Mouse (Mus musculus) thymus, adult 2 months (tissue): Measurements from ENCODE around the gene Twsg1. TPM values are rescaled to one million over a fixed set of nuclear protein-coding genes. Genes with fewer than 3 reads are reported as not detected.

Experiments
- DNase-seq: peaks from one replicate; pipeline ENCODE4 v3.0.0; 2021
- H3K27ac ChIP-seq: fragments of 200-500 bp; 2 replicates; pipeline ENCODE4 v1.5.1; 2012; ENCODE audit warnings: low read length, control low read depth; ENCODE audit not compliant: control insufficient read depth, insufficient read depth
- H3K27me3 ChIP-seq: fragments of 200-500 bp; 2 replicates; pipeline ENCODE4 v1.6.1; 2012; ENCODE audit warnings: mild to moderate bottlenecking, low read length, moderate library complexity, mixed read lengths; ENCODE audit not compliant: control insufficient read depth, insufficient read depth
- H3K36me3 ChIP-seq: fragments of 200-500 bp; 2 replicates; pipeline ENCODE4 v1.6.1; 2012; ENCODE audit warnings: mild to moderate bottlenecking, low read length, moderate library complexity; ENCODE audit not compliant: control insufficient read depth, insufficient read depth
- H3K4me1 ChIP-seq: fragments of 200-500 bp; replicated peaks from 2 replicates; pipeline ENCODE4 v1.6.1; 2012; ENCODE audit warnings: low read length; ENCODE audit not compliant: control insufficient read depth, insufficient read depth
- H3K4me3 ChIP-seq: fragments of 200-500 bp; 2 replicates; pipeline ENCODE4 v1.5.1; 2012; ENCODE audit warnings: mild to moderate bottlenecking, low read length, control low read depth, moderate library complexity; ENCODE audit not compliant: control insufficient read depth, insufficient read depth
- CTCF ChIP-seq: fragments of 200-500 bp; IDR thresholded peaks from 2 replicates; pipeline ENCODE4 v1.5.1; 2012; ENCODE audit warnings: mild to moderate bottlenecking, control low read depth, low read length, moderate library complexity, borderline replicate concordance; ENCODE audit not compliant: control insufficient read depth, poor library complexity, insufficient read depth; ENCODE audit errors: extremely low read depth
- POLR2A ChIP-seq: fragments of 200-500 bp; IDR thresholded peaks from 2 replicates; pipeline ENCODE4 v1.6.1; 2012; ENCODE audit warnings: mild to moderate bottlenecking, low read length, control low read depth, moderate library complexity; ENCODE audit not compliant: control insufficient read depth, poor library complexity, insufficient read depth; ENCODE audit errors: extremely low read depth
- WGBS: fragments of 180-500 bp; shearing (Covaris S2); methylation state at CpG from one replicate; pipeline ENCODE4 v1.1.7; 2018; 5-methylcytosine and 5-hydroxymethylcytosine counted together
- polyA plus RNA-seq: library from polyadenylated mRNA; depleted of rRNA; stranded (reverse); fragments of >200 nt; gene quantifications from 2 replicates; pipeline ENCODE4 v1.2.3, GENCODE M21; 2012

The Twsg1 gene
- polyA plus RNA-seq, 1 experiment: 35.2 TPM

DNA sequence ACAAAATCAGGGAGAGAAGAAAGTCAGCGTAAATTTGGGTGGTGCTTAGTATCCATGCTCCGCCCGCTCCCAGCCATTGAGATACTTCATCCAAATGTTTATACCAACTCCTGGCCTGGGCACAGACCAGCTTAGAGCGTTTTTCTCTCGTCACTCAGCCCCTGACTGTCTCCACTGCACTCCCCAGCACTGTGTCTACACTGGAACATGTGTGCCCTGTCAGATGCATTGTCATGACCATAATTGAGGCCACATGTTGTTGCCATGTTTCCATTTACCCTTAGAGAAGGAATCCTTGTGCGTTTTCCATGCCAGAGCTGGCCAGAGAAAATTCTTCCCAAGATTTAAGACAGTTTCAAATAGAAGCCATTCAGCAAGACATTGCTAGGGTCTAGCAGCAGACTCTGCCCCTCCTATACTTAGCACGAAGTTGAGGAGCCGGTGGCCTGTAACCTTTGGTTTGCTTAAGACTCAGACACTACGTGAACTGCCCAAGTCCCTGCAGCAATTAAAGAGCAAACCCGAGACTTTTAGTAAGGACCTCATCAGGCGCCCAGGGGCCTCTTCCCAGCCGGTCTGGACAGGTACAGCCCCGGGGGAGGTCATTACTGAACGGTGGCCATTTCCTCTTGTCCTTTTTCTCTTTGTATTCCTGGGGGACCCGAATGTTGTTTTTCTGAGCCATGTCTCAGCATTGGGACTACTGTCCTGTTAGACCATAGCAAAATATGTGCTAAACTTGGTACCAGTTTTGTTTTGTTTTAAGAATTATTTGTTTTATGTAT lies 39.5 kb downstream of the Twsg1 start:
- Histone ChIP-seq H3K4me1 (peaks cover 3% of the 10 kb centered on the region), H3K27me3 (no peaks in the 10 kb centered on the region), H3K36me3 (no peaks in the 10 kb centered on the region), H3K4me3 (no peak overlapping the region), H3K27ac (no peak overlapping the region)
- 94% methylated on average over 15 of the region's 15 CpGs for WGBS
- no peak for TF ChIP-seq POLR2A
- no peak for TF ChIP-seq CTCF
- DNase-seq: no peak

DNA sequence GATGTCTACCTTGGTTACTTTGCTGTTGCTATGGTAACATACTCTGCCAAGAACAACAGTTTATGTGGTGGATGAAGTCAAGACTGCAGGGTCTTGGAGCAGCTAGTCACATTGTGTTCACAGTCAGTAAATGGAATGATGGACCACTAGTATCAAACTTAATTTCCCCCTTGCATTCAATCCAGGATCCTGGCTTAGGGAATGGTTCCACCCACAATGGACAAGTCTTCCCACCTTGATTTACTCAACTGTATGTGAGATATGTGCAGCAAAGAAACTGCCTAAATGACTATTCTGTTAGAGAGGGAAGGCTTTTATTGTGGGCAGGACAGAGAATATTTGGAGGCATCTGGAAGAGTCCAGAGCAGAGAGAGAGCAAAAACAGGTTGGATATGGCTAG lies 42.8 kb downstream of the Twsg1 start:
- H3K27ac ChIP-seq: no peak overlapping the region
- H3K36me3 ChIP-seq: no peaks in the 10 kb centered on the region
- no peak for DNase-seq
- H3K4me3 ChIP-seq: no peak overlapping the region
- TF ChIP-seq POLR2A (no peak), CTCF (no peak)
- H3K4me1 ChIP-seq: peaks cover 3% of the 10 kb centered on the region
- H3K27me3 ChIP-seq: no peaks in the 10 kb centered on the region

DNA sequence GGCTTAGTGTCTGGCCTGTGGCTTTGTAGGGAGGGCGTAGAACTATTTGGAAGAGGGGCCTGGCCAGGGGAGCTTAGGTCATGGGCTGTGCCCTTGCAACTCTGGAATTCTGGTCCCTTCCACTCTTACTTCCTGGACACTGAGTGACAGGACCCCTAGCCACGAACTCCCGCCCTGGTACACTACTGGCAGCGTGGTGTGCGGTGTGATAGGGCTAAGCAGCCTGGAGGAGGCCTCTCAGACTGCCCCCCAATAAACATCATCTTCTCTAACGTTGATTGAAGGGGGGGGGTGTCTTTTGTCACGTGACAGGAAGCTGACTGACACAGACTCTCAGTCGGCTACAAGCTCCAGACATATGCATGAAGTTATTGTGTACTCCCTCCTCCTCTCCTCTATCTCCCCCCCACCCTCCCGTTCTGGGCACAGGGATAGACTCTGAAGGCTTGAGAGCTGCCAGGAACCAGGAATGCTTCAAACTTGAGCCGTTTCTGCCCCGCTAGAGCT lies 44.1 kb downstream of the Twsg1 start:
- Histone ChIP-seq H3K27ac (peak overlapping the region; percentile 76; the same call in 1 of the 2 replicates), H3K4me1 (peaks cover 3% of the 10 kb centered on the region), H3K4me3 (peak overlapping the region; percentile 59), H3K36me3 (no peaks in the 10 kb centered on the region), H3K27me3 (no peaks in the 10 kb centered on the region)
- WGBS: 6% methylated on average over 11 of the region's 11 CpGs
- DNase-seq: peak; percentile 54
- TF ChIP-seq POLR2A (no peak), CTCF (no peak)

DNA sequence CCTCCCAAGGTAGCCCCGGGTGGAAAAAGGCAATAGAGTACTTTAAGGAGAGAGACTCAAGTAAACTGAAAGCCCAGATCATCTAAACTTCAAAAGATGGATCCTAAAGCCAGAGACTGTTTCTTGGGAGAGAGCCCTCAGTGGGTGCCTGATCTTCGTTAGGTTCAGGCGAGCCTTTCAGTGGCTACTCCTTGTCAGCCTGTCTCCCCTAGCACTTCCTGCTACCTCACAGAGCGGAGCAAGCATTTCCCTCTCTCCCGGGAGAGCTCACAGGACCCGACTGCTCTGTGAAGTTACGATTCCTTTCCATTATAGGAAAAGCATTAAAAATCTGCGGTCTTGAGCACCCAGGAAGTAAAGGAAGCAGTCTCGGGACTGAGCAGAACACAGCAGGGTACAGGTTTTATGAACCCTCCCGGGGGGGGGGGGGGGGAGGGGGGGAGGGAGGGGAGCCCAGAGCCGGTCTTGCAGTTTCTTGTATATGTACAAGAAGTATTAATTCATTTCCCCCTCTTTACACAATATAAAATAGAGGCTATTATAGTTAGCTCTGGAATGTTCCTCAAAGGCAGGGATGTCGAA lies 44.6 kb downstream of the Twsg1 start:
- DNase-seq: no peak
- 14% methylated on average over 12 of the region's 12 CpGs for WGBS
- peaks cover 3% of the 10 kb centered on the region for H3K4me1 ChIP-seq
- H3K27ac ChIP-seq: peak overlapping the region; percentile 68; the same call in 1 of the 2 replicates
- peak overlapping the region; percentile 59 for H3K4me3 ChIP-seq
- TF ChIP-seq POLR2A (no peak), CTCF (no peak)
- no peaks in the 10 kb centered on the region for H3K27me3 ChIP-seq
- H3K36me3 ChIP-seq: no peaks in the 10 kb centered on the region

DNA sequence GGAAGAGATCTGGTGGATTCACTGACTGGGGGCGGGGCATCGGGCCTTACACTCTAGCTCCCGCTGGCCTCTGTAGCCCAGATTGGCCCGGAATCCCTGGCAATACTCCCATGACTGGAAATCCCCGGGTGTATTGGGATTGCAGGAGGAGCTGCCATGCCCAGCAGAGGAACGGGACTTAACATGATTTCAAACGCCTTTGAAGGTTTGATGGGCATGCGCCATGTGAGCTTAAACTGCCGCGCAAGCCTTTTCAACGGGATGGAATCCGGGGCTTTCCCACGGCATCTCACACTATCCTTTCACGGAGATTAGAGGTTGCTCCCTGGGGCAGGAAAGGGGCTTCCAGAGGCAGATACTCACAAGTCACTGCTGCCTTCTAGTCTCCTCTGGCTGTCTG lies 45.8 kb downstream of the Twsg1 start:
- Histone ChIP-seq H3K4me1 (peaks cover 3% of the 10 kb centered on the region), H3K4me3 (no peak overlapping the region), H3K27ac (no peak overlapping the region), H3K36me3 (no peaks in the 10 kb centered on the region), H3K27me3 (no peaks in the 10 kb centered on the region)
- TF ChIP-seq POLR2A: no peak
- TF ChIP-seq CTCF: no peak
- WGBS: 93% methylated on average over 14 of the region's 14 CpGs
- no peak for DNase-seq

DNA sequence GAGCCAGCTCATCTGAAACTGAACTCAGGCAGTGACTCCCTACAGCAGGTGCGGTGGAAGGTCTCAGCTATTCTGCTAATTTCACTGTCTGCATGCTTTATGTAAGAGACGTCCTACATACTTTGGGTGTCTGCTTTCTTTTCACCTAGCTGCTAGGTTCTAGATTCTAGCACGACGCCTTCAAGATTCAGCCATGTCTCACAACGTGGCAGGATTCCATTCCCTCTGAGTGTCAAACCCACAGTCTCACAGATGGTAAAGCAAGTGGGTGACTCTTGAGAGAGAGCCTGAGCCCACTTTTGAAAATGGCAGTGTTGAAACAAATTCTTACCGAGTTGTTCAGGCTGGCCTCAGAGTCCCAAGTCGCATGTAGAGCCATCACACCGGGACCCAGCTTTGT lies 47.2 kb downstream of the Twsg1 start:
- peaks cover 3% of the 10 kb centered on the region for H3K4me1 ChIP-seq
- H3K4me3 ChIP-seq: no peak overlapping the region
- H3K36me3 ChIP-seq: no peaks in the 10 kb centered on the region
- no peak for DNase-seq
- WGBS: 98% methylated on average over 8 of the region's 8 CpGs
- TF ChIP-seq CTCF: no peak
- no peak for TF ChIP-seq POLR2A
- H3K27me3 ChIP-seq: no peaks in the 10 kb centered on the region
- H3K27ac ChIP-seq: no peak overlapping the region

DNA sequence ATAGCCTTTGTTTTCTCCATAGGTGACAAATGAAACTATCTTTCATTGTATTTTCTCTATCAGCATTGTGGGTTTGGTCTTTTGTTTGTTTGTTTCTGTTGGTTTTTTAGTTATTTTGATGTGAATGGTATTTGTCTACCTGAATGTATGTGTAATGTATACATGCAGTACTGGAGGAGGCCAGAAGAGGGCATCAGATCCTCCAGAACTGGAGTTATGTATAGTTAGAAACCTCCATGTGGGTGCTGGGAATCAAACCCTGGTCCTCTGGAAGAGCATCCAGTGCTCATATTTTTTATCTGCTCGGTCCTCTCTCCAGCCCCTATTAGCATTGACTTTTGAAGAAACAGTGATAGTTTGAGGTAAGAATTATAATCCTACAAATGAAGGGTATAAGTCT lies 48.0 kb downstream of the Twsg1 start:
- Histone ChIP-seq H3K4me3 (no peak overlapping the region), H3K36me3 (no peaks in the 10 kb centered on the region), H3K4me1 (peaks cover 3% of the 10 kb centered on the region), H3K27me3 (no peaks in the 10 kb centered on the region), H3K27ac (no peak overlapping the region)
- TF ChIP-seq CTCF (no peak), POLR2A (no peak)
- no peak for DNase-seq
- 100% methylated on average over 1 of the region's 1 CpGs for WGBS
